Mouse (Mus musculus) limb, embryonic 15.5 days (tissue): ENCODE results near the gene Tmprss6. TPM values are rescaled to one million over a fixed set of nuclear protein-coding genes. Genes with fewer than 3 reads are reported as not detected.

Experiments
- ATAC-seq: fragments of 200-750 bp; cut with Nextera tagmentation; 2 replicates; pipeline ENCODE4 v1.8.0; 2017; ENCODE audit warnings: low read depth, moderate TSS enrichment; ENCODE audit not compliant: insufficient number of reproducible peaks, low FRiP score, low TSS enrichment
- H3K27ac ChIP-seq: fragments of 300-500 bp; sonication (generic); 2 replicates; pipeline ENCODE4 v1.5.1; 2015; ENCODE audit warnings: moderate library complexity, mild to moderate bottlenecking, inconsistent platforms
- H3K27me3 ChIP-seq: fragments of 300-500 bp; sonication (generic); 2 replicates; pipeline ENCODE4 v1.6.1; 2015; ENCODE audit warnings: inconsistent platforms
- H3K36me3 ChIP-seq: fragments of 300-500 bp; sonication (generic); 2 replicates; pipeline ENCODE4 v1.6.1; 2015; ENCODE audit warnings: inconsistent platforms
- H3K4me1 ChIP-seq: fragments of 300-500 bp; sonication (generic); 2 replicates; pipeline ENCODE4 v1.6.1; 2015; ENCODE audit warnings: inconsistent platforms
- H3K4me2 ChIP-seq: fragments of 300-500 bp; sonication (generic); 2 replicates; pipeline ENCODE4 v1.6.1; 2015; ENCODE audit warnings: mild to moderate bottlenecking, inconsistent platforms
- H3K4me3 ChIP-seq: fragments of 300-500 bp; sonication (generic); 2 replicates; pipeline ENCODE4 v1.5.1; 2015; ENCODE audit warnings: mild to moderate bottlenecking, inconsistent platforms
- H3K9ac ChIP-seq: fragments of 300-500 bp; sonication (generic); 2 replicates; pipeline ENCODE4 v1.6.1; 2015; ENCODE audit warnings: inconsistent platforms
- H3K9me3 ChIP-seq: fragments of 300-500 bp; sonication (generic); 2 replicates; pipeline ENCODE4 v1.6.1; 2016; ENCODE audit warnings: inconsistent platforms
- WGBS: fragments of 180-500 bp; shearing (Covaris S2); methylation state at CpG from one replicate; pipeline ENCODE4 v1.1.7; 2015; 5-methylcytosine and 5-hydroxymethylcytosine counted together
- polyA plus RNA-seq: library from polyadenylated mRNA; unstranded; fragments of >200 nt; fragmentation: Nextera tagmentation; extraction: Ambion mirVana; gene quantifications from 2 replicates; pipeline ENCODE4 v1.2.1, GENCODE M21; 2015

Gene Tmprss6
- polyA plus RNA-seq, 1 experiment from 2014 or later = 0.24 TPM

DNA sequence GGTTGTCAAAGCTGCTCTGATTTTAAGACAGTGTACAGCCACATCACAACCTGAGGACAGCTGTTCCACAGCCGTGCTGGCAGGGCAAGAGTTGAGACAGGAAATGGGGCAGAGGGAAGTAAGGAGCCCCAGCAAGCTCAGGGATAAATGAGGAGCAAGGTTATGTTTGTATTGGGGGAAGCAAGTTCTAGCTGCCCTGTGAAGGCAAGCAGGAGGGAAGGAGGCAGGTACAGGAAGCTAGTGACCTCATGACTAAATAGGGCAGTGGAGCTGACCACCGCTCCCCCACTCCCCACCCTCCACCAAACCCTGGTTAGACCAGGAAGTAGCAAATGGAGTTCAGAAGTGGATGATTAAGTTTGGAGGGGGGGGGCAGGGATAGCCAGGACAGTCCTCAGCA, 12.6 kb upstream of the Tmprss6 start:
- ATAC-seq = no peak
- Histone ChIP-seq H3K9me3 (no peaks in the 10 kb centered on the region; the same call in 1 of the 2 replicates), H3K4me1 (no peaks in the 10 kb centered on the region), H3K4me2 (no peak overlapping the region), H3K9ac (no peak overlapping the region), H3K4me3 (no peak overlapping the region), H3K36me3 (no peaks in the 10 kb centered on the region), H3K27me3 (0 out of 2 replicates have a peak, but pooled peaks cover 4% of the 10 kb centered on the region), H3K27ac (no peak overlapping the region)
- 60% methylated on average over 2 of the region's 2 CpGs for WGBS

- no peak overlapping the region for H3K4me3 ChIP-seq
- H3K9ac ChIP-seq = no peak overlapping the region
- H3K4me2 ChIP-seq = no peak overlapping the region
- 72% methylated on average over 7 of the region's 7 CpGs for WGBS
- no peaks in the 10 kb centered on the region for H3K4me1 ChIP-seq
- no peaks in the 10 kb centered on the region; the same call in 1 of the 2 replicates for H3K9me3 ChIP-seq
- H3K27me3 ChIP-seq = 0 out of 2 replicates have a peak, but pooled peaks cover 4% of the 10 kb centered on the region
- ATAC-seq = no peak
- H3K36me3 ChIP-seq = no peaks in the 10 kb centered on the region
- no peak overlapping the region for H3K27ac ChIP-seq
Measured at GRCm38 (mm10) chr15:78480111-78480510, 11.7 kb upstream of the Tmprss6 start.

DNA sequence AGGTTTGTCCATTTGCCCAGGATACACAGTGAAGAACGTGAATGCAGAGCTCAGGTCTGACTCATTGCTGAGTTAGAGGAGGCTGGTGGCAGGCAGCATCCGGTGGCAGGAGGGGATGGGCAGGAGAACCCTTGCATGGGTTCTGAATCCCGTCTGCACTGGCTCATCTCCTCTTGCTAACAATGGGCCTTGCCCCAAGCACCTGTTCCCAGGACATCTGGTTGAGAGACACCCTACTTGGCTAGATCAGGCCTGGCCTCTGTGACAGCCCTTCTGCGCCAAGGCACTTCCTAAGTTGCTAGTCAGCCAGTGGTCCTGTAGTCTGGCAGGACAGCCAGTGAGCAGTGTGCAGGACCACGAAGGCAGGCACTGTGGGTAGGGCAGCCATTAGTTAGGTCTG, 11.0 kb upstream of the Tmprss6 start:
- Histone ChIP-seq H3K4me2 (no peak overlapping the region), H3K9ac (no peak overlapping the region), H3K27ac (no peak overlapping the region), H3K4me1 (no peaks in the 10 kb centered on the region), H3K4me3 (no peak overlapping the region), H3K27me3 (0 out of 2 replicates have a peak, but pooled peaks cover 4% of the 10 kb centered on the region), H3K9me3 (no peaks in the 10 kb centered on the region; the same call in 1 of the 2 replicates), H3K36me3 (no peaks in the 10 kb centered on the region)
- no peak for ATAC-seq
- WGBS = 73% methylated on average over 5 of the region's 5 CpGs

GRCm38 (mm10) chr15:78478073-78478472, 9.6 kb upstream of the Tmprss6 start:
- Histone ChIP-seq H3K4me3 (no peak overlapping the region), H3K27me3 (0 out of 2 replicates have a peak, but pooled peaks cover 4% of the 10 kb centered on the region), H3K36me3 (no peaks in the 10 kb centered on the region), H3K27ac (no peak overlapping the region), H3K4me1 (no peaks in the 10 kb centered on the region), H3K4me2 (no peak overlapping the region), H3K9ac (no peak overlapping the region), H3K9me3 (no peaks in the 10 kb centered on the region; the same call in 1 of the 2 replicates)
- 77% methylated on average over 4 of the region's 4 CpGs for WGBS
- no peak for ATAC-seq

DNA sequence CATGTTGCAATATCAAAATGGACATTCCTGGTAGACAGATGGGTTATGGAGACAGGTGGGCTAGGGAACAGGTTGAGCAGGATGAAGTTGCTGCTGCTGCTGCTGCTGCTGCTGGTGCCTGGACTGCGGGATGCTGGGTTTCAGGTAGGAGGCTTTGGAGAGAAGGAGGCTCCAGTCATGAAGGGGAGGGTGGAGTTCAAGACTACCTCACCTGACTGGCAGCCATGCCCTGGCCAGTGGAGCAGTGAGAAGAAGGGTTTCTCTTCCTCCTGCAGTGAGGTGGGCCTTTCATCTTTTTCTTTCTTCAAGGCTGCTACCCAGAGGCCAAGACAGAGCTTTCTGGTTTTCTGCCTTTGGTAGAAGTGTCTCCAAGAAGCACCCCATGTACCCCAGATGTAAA, 8.4 kb upstream of the Tmprss6 start:
- Histone ChIP-seq H3K4me2 (no peak overlapping the region), H3K27ac (no peak overlapping the region), H3K4me3 (no peak overlapping the region), H3K4me1 (no peaks in the 10 kb centered on the region), H3K36me3 (no peaks in the 10 kb centered on the region), H3K9ac (no peak overlapping the region), H3K27me3 (0 out of 2 replicates have a peak, but pooled peaks cover 4% of the 10 kb centered on the region), H3K9me3 (no peaks in the 10 kb centered on the region; the same call in 1 of the 2 replicates)
- WGBS = 94% methylated on average over 1 of the region's 1 CpGs
- ATAC-seq = no peak

GRCm38 (mm10) chr15:78475604-78476031, 7.2 kb upstream of the Tmprss6 start:
- ATAC-seq = no peak
- 55% methylated on average over 3 of the region's 3 CpGs for WGBS
- Histone ChIP-seq H3K9me3 (no peaks in the 10 kb centered on the region; the same call in 1 of the 2 replicates), H3K27ac (no peak overlapping the region), H3K4me3 (no peak overlapping the region), H3K36me3 (no peaks in the 10 kb centered on the region), H3K4me1 (no peaks in the 10 kb centered on the region), H3K27me3 (0 out of 2 replicates have a peak, but pooled peaks cover 4% of the 10 kb centered on the region), H3K4me2 (no peak overlapping the region), H3K9ac (no peak overlapping the region)

- Histone ChIP-seq H3K27me3 (0 out of 2 replicates have a peak, but pooled peaks cover 4% of the 10 kb centered on the region), H3K4me1 (no peaks in the 10 kb centered on the region), H3K36me3 (no peaks in the 10 kb centered on the region), H3K4me3 (no peak overlapping the region), H3K27ac (no peak overlapping the region), H3K9me3 (no peaks in the 10 kb centered on the region), H3K9ac (no peak overlapping the region), H3K4me2 (no peak overlapping the region)
- no peak for ATAC-seq
- 82% methylated on average over 6 of the region's 6 CpGs for WGBS
Measured at GRCm38 (mm10) chr15:78473442-78473841, 5.0 kb upstream of the Tmprss6 start.

GRCm38 (mm10) chr15:78471902-78472301, 3.5 kb upstream of the Tmprss6 start:
- Histone ChIP-seq H3K36me3 (no peaks in the 10 kb centered on the region), H3K4me2 (no peak overlapping the region), H3K27ac (no peak overlapping the region), H3K4me3 (no peak overlapping the region), H3K9ac (no peak overlapping the region), H3K9me3 (no peaks in the 10 kb centered on the region), H3K27me3 (no peaks in the 10 kb centered on the region), H3K4me1 (no peaks in the 10 kb centered on the region)
- no peak for ATAC-seq
- WGBS = 44% methylated on average over 7 of the region's 7 CpGs

DNA sequence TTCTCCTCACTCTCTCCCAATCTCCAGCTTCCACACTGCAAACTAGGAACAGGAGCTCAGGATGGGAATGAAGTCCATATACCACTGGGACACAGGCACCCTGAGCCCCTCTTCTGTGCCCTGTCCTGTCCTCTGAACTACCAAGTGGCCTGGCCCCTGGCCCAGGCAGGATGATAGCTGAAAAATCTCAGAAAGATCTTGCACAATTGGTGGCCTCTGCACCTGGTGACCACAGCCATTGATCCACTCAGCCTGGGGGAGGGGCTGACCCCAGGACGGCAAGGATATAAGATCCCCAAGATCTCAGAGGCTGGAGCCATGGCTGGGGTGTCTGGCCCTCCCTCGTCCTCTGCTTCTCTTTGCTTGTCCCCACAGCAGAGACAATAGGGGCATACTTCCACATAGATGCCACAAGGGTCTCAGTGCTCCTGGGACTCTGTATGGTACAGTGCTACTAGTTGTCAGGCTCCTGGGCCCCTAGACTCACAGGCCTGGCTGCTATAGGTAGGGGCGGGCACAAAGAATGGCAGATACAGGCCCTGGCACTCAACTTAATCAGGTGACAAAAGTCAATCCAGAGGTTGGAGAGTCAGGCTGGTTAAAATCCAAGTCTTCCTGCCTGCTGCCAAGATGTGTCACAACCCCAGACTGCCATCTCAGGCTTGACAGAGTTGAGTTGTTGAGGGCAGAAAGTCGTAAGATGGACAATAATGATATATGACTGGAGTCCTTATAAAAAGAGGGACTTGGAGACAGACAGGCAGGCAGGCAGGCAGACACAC, 2.3 kb upstream of the Tmprss6 start:
- ATAC-seq = no peak
- Histone ChIP-seq H3K36me3 (no peaks in the 10 kb centered on the region), H3K4me2 (no peak overlapping the region), H3K4me3 (no peak overlapping the region), H3K27ac (no peak overlapping the region), H3K4me1 (no peaks in the 10 kb centered on the region), H3K9ac (no peak overlapping the region), H3K9me3 (no peaks in the 10 kb centered on the region), H3K27me3 (no peaks in the 10 kb centered on the region)
- WGBS = 68% methylated on average over 4 of the region's 4 CpGs

DNA sequence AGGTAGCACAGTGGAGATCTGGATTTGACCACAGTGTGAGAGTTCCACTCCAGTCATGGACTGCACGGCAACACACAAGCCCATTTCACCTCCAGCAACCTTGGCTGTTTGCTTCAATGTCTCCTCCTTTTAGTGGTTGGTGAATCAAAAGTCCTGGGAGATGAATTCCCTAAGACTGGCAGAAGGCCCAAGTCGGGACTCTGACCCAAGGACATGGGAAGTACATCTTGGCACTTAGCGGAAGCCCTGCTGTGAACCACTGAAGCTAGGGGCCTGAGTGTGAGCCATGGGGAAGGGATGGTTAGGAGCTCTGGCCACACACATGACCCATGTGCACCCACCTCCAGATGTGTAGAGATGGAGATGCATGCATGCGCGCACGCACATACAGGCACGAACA, 864 bp downstream of the Tmprss6 start:
- Histone ChIP-seq H3K4me2 (no peak overlapping the region), H3K27ac (no peak overlapping the region), H3K4me3 (no peak overlapping the region), H3K9ac (no peak overlapping the region), H3K9me3 (no peaks in the 10 kb centered on the region), H3K4me1 (no peaks in the 10 kb centered on the region), H3K27me3 (no peaks in the 10 kb centered on the region), H3K36me3 (no peaks in the 10 kb centered on the region)
- no peak for ATAC-seq
- 92% methylated on average over 7 of the region's 7 CpGs for WGBS

DNA sequence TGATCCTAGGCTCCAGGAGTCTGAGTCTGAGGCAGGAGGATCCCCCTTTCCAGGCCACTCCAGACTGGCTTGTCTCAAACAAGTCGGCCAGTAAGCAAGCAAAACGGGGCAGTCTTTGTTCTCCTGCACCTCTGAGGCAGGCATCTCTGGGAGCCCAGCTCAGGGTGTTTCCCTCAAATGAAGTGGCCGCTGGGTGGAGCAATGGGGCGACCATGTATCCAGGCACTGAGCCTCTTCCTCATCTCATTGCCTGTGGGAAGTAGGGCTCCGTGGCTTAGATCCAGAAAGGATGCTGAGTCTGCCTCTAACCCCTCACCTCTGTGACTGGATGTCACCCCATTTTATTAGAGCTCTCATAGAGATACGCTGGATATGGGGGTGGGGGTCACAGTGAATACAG, 1.6 kb downstream of the Tmprss6 start:
- no peaks in the 10 kb centered on the region for H3K27me3 ChIP-seq
- no peaks in the 10 kb centered on the region for H3K4me1 ChIP-seq
- no peaks in the 10 kb centered on the region for H3K36me3 ChIP-seq
- no peaks in the 10 kb centered on the region for H3K9me3 ChIP-seq
- H3K27ac ChIP-seq = no peak overlapping the region
- no peak overlapping the region for H3K4me3 ChIP-seq
- no peak overlapping the region for H3K9ac ChIP-seq
- no peak for ATAC-seq
- no peak overlapping the region for H3K4me2 ChIP-seq
- 34% methylated on average over 6 of the region's 6 CpGs for WGBS

GRCm38 (mm10) chr15:78462981-78463380, 5.5 kb downstream of the Tmprss6 start:
- H3K9me3 ChIP-seq = no peaks in the 10 kb centered on the region
- H3K9ac ChIP-seq = no peak overlapping the region
- no peaks in the 10 kb centered on the region for H3K27me3 ChIP-seq
- H3K4me2 ChIP-seq = no peak overlapping the region
- no peak overlapping the region for H3K4me3 ChIP-seq
- WGBS = 44% methylated on average over 2 of the region's 2 CpGs
- no peaks in the 10 kb centered on the region for H3K4me1 ChIP-seq
- no peak for ATAC-seq
- H3K27ac ChIP-seq = no peak overlapping the region
- no peaks in the 10 kb centered on the region for H3K36me3 ChIP-seq
